Mouse (Mus musculus): Measurements from ENCODE around the gene C1qtnf9.

The C1qtnf9 gene

DNA sequence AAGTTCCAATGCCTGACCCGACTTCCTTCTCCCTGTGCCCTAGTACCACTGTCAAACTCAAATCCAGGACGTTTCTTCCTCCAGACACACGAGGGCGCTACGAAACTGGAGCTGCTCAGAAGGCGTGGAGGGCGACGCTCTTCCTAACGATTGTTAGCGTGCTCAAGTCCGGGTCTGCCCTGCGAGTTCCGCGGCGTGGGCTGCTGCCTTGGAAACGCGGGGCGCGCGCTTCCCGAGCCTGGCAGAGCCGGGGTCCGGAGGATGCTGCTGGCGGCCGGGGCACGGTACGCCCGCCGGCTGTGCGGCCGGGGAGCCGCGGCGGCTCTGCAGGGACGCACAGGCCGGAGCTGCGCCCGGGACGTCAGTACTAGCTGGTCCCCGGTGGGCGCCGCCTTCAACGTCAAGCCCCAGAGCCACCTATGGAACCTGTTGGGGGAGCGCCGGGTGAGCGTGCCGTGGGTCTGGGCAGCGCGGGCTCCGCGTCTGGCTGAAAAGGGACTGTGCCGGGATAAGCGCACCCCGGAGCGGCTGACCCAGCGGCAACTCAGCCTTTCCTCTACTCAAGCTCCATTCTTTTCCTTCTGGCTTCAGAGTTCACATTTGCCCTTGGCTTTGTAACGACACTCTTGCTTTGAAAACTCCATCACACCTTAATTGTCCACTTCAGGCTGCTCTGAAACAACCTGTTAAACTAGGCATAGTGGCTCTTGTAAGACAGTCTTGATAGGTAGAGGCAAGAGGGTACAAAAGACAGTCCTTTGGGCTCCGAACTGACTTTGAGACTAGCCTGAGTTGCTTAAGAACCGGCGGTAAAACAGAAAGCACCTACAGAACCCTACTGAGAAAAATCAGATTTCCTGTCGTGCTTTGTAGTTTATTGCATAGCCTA lies 16.7 kb downstream of the C1qtnf9 start, which contains the start of gene Mipep:
Mipep (plus strand) TSS at position 147 of the 889 bp plus-strand sequence.
- no peaks in the 10 kb centered on the region for H3K36me3 ChIP-seq (ENCODE audit: control insufficient read depth, insufficient read depth, low read length, poor library complexity, severe bottlenecking)
- H3K27me3 ChIP-seq (ENCODE audit: control insufficient read depth, insufficient read depth, low read length, poor library complexity, severe bottlenecking), result no peaks in the 10 kb centered on the region
- DNase-seq (ENCODE audit: low read depth, low spot score), result peak; percentile 92

DNA sequence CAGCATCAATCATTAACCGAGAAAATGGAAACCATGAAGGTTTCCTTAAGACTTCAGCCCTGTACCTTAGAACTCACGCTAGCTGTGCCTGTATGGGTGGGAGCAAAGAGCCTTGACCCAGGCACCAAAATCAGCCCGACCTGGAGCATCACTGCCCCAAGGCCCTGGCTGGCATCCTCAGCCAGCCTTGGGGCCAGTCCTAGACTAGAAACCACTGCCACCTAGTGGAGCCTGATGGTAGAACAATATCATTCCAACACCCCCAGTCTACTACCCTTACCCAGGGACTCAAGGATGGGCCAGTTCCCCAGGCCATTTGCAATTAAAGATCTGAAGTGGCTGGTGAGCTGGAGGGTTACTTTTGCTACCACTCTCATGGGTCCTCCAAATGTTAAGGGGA lies 22.2 kb downstream of the C1qtnf9 start:
- Histone ChIP-seq H3K27me3 (ENCODE audit: control insufficient read depth, insufficient read depth, low read length, poor library complexity, severe bottlenecking) (no peaks in the 10 kb centered on the region), H3K36me3 (ENCODE audit: control insufficient read depth, insufficient read depth, low read length, poor library complexity, severe bottlenecking) (peaks cover 2% of the 10 kb centered on the region)
- DNase-seq (ENCODE audit: low read depth, low spot score), result peak; percentile 78

DNA sequence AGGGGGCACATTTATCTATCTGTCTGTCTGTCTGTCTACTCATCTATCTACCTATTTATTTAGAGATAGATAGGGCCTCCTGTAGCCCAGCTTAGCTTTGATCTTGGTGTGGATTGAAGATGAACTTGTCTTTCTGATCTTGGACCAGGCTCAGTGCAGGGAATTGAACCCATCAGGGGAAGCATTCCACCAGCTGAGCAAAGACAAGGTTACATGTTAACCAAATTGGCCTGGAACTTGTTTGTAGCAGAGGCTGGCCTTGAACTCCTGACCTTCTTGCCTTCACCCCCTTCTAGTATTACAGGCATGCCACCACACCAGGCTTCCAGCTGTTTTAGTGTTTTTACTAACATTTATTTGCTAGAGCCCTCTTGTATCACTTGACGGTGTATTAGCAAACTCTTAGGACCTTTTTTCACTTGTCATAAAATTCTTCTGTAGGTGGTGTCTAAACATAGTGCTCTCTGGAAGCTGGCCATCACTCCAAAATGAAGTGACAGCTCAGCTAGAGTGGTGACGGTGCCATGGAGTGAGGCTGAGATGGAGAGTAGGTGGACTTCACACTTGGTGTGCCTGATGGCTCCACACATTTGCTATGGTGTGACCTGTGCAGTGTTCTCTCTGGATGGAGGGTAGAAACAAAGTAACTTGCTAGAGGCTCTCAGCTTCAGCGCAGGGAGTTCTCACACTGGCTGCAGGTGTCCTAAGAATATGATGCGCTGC lies 28.8 kb downstream of the C1qtnf9 start:
- Histone ChIP-seq H3K36me3 (ENCODE audit: control insufficient read depth, insufficient read depth, low read length, poor library complexity, severe bottlenecking) (peaks cover 1% of the 10 kb centered on the region; the same call in 1 of the 2 replicates), H3K27me3 (ENCODE audit: control insufficient read depth, insufficient read depth, low read length, poor library complexity, severe bottlenecking) (no peaks in the 10 kb centered on the region)
- DNase-seq (ENCODE audit: low read depth, low spot score), result no peak

DNA sequence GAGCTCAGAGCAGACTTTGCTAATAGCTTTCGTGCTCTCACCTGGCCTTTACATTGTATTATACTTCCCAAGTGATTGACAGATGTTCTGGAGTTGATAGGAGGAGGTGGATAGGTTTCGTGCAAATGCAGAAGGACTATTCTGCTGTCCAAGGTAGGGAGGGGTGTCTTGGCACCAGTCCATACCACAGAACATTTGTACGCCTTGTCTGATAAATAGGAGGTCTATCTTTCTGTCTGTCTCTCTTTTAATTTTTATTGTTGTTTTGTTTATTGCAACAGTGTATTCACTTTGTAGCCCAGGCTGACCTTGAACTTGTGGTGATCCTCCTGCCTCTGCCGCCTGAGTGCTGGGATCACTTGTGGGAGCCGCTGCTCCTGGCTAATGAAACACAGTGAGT lies 29.7 kb downstream of the C1qtnf9 start:
- peaks cover 3% of the 10 kb centered on the region; the same call in 1 of the 2 replicates for H3K36me3 ChIP-seq (ENCODE audit: control insufficient read depth, insufficient read depth, low read length, poor library complexity, severe bottlenecking)
- no peak for DNase-seq (ENCODE audit: low read depth, low spot score)
- H3K27me3 ChIP-seq (ENCODE audit: control insufficient read depth, insufficient read depth, low read length, poor library complexity, severe bottlenecking), result no peaks in the 10 kb centered on the region

DNA sequence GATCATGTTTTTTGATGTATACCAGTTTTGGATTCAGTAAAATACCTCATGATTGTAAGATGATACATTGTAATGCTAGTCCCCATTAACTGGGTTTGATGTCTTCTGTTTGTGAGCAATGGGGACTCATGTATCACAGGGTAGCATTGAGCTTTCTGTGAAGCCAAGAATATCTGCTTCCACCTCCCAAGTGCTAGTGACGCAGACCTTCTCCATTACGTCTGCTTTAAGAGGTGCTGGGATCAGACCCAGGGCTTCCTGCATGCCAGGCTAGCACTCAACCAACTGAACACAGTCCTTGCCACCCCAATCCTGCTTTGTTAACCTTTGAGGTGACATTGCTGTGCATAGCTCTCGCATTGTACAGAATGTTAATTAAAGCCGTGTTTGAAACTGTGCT lies 30.8 kb downstream of the C1qtnf9 start:
- H3K36me3 ChIP-seq (ENCODE audit: control insufficient read depth, insufficient read depth, low read length, poor library complexity, severe bottlenecking), result peaks cover 3% of the 10 kb centered on the region; the same call in 1 of the 2 replicates
- DNase-seq (ENCODE audit: low read depth, low spot score), result no peak
- no peaks in the 10 kb centered on the region for H3K27me3 ChIP-seq (ENCODE audit: control insufficient read depth, insufficient read depth, low read length, poor library complexity, severe bottlenecking)

DNA sequence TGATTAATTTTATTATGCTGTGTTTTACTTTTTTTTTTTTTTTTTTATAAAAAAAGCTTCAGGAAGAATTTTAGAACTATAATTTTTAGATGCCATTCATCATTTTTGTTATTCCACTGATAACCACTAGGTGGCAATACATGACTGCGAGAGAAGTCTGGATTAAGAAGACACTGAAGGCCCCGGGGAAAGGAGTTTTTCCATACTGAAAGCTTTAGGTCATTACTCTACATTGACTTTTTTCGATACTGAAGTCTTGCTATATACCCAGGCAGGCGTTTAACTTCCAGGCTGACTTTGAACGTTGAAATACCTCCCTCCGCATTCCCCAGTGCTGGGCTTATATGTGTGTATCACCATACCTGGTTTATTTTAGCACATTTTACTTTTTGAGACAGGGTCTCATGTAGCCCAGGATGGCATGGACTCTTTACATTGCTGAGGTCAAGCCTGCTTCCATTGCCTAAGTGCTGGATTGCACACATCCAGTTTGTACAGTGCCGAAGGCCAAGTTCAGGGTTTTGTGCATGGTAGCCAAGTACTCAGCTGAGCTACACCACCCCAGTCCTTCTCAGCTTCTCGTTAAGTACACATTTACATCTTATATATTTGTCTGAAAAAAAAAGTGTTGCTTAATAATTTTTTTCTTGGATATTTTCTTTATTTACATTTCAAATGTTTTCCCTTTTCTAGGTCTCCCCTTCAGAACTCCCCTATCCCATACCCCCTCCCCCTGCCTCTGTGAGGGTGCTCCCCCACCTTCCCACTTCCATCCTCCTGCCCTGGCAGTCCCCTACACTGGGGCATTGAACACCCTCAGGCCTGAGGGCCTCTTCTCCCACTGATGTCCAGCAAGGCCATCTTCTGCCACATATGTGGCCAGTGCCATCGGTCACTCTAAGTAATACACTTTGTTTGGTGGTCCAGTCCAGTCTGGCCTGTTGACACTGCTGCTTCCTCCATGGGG lies 32.1 kb downstream of the C1qtnf9 start:
- DNase-seq (ENCODE audit: low read depth, low spot score), result peak; percentile 71
- Histone ChIP-seq H3K36me3 (ENCODE audit: control insufficient read depth, insufficient read depth, low read length, poor library complexity, severe bottlenecking) (peaks cover 3% of the 10 kb centered on the region; the same call in 1 of the 2 replicates), H3K27me3 (ENCODE audit: control insufficient read depth, insufficient read depth, low read length, poor library complexity, severe bottlenecking) (no peaks in the 10 kb centered on the region)

DNA sequence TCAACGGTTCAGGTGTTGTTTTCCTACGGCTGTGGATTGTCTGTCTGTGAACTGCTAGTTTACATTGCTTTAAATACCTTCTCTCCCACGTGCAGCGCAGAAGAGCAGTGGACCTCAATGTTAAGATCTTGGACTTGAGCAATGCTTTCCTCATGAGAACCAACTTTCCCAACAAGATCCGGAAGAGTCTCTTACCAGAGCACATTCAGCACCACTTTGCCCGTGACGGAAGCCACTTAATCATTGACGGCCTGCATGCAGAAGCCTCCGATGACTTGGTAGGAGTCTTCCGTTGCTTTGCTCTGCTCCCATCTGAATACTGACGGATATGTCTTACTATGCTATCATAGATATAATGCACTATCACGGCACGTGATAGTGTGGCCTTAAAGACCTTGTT lies 34.1 kb downstream of the C1qtnf9 start:
- 0 out of 2 replicates have a peak, but pooled peaks cover 2% of the 10 kb centered on the region for H3K36me3 ChIP-seq (ENCODE audit: control insufficient read depth, insufficient read depth, low read length, poor library complexity, severe bottlenecking)
- DNase-seq (ENCODE audit: low read depth, low spot score), result no peak

DNA sequence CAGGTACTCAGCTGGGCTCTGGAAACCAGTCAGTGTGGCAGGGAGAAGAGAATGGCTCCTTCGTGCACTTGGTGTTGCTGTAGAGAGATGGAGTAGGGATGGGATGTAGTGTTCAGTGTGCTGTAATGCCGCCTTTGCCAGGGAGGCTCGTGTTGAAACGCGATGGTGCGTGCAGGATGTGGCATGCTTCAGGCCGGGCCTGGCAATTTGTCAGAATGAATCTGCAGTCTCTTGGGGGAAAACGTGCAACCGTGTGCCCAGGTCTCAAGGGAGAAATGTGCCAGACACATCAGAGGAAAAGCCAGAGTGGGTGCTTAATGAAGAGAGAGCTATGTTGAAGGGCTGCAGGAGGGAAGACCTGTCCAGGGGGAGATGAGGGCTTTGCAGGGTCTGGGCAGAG lies 37.0 kb downstream of the C1qtnf9 start:
- peaks cover 2% of the 10 kb centered on the region; the same call in 1 of the 2 replicates for H3K36me3 ChIP-seq (ENCODE audit: control insufficient read depth, insufficient read depth, low read length, poor library complexity, severe bottlenecking)
- H3K27me3 ChIP-seq (ENCODE audit: control insufficient read depth, insufficient read depth, low read length, poor library complexity, severe bottlenecking), result no peaks in the 10 kb centered on the region
- no peak for DNase-seq (ENCODE audit: low read depth, low spot score)

More for the DNA sequence above, 34.1 kb downstream of the C1qtnf9 start:
- no peaks in the 10 kb centered on the region for H3K27me3 ChIP-seq (ENCODE audit: control insufficient read depth, insufficient read depth, low read length, poor library complexity, severe bottlenecking)

DNA sequence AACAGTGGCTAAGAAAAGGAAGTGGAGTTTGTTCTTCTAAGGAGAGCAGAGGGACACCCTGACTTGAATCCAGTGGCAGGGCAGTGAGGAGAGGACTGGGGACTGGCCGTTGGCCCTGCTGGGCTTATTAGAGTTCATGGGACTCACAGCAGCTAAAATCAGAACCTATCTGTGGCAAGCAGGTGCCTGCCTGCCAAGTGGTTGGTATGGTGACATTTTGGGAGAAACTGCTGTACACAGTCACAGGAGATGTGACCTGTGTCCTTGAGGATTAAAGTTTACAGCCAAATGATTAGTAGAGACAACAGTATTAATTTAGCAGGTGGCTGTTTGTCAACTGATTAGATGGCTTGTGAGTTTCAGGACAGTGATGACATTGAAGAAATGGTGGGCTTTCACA lies 37.9 kb downstream of the C1qtnf9 start:
- no peaks in the 10 kb centered on the region for H3K27me3 ChIP-seq (ENCODE audit: control insufficient read depth, insufficient read depth, low read length, poor library complexity, severe bottlenecking)
- DNase-seq (ENCODE audit: low read depth, low spot score), result no peak
- peaks cover 2% of the 10 kb centered on the region; the same call in 1 of the 2 replicates for H3K36me3 ChIP-seq (ENCODE audit: control insufficient read depth, insufficient read depth, low read length, poor library complexity, severe bottlenecking)

DNA sequence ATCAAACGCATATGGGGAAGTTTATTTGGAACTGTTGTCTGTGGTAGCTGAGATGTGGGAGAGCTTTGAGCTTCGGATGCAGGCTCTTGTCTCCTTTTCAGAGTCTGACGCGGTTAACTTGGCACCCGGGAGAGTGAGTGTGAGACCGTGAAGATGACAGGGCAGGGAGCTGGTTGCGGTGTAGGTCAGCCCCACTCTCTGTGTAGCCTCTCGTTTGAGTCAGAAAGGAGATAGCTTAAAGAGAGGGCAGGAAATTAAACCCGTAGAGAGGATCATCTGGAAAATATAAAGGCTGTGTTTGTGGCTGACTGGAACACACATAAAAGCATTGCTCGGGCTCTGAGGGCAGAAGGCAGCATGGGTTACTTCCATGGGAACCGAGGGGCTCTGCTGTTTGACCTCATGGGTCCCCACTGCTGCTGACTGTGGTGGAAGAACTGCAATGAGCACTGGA lies 39.0 kb downstream of the C1qtnf9 start:
- no peak for DNase-seq (ENCODE audit: low read depth, low spot score)
- Histone ChIP-seq H3K27me3 (ENCODE audit: control insufficient read depth, insufficient read depth, low read length, poor library complexity, severe bottlenecking) (no peaks in the 10 kb centered on the region), H3K36me3 (ENCODE audit: control insufficient read depth, insufficient read depth, low read length, poor library complexity, severe bottlenecking) (peaks cover 2% of the 10 kb centered on the region)

DNA sequence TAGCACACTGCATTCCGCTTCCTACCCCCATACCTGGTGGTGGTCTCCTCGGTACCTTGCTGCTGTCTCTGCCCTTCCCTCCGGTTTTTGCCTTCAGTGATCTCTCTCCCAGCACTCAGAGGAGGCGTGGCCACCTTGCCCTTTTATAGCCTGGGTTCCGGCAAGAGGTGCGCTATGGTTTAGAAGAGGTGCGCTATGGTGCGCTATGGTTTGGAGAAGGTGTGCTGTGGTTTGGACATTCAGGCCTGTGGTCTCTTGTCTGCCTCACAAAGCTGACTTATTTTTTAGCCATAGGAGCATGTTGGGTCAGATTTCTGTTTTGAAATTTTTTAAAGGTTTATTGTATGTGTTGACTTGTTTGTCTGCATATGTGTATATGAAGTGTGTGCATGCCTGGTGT lies 41.9 kb downstream of the C1qtnf9 start:
- H3K36me3 ChIP-seq (ENCODE audit: control insufficient read depth, insufficient read depth, low read length, poor library complexity, severe bottlenecking), result no peaks in the 10 kb centered on the region; the same call in none of the 2 replicates
- no peak for DNase-seq (ENCODE audit: low read depth, low spot score)
- no peaks in the 10 kb centered on the region for H3K27me3 ChIP-seq (ENCODE audit: control insufficient read depth, insufficient read depth, low read length, poor library complexity, severe bottlenecking)

DNA sequence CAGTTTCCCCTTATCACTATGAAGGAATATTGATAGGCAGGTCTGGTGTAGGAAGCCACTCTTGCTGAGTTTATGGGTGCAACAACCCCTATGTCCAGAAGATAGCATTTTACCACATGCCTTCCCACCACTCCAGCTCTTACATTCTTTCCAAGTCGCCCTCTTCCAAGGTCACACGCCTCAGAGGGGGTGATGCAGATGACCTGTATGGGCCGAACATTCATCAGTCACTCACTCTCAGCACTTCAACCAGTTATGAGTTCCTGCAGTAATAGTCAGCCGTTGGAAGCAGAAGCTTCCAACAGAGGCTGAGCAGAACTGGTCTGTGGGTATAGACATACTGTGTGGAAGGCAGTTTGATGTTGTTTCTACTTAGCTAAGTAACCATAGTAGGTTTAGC lies 43.6 kb downstream of the C1qtnf9 start:
- DNase-seq (ENCODE audit: low read depth, low spot score), result no peak
- peaks cover 2% of the 10 kb centered on the region for H3K36me3 ChIP-seq (ENCODE audit: control insufficient read depth, insufficient read depth, low read length, poor library complexity, severe bottlenecking)
- no peaks in the 10 kb centered on the region for H3K27me3 ChIP-seq (ENCODE audit: control insufficient read depth, insufficient read depth, low read length, poor library complexity, severe bottlenecking)

DNA sequence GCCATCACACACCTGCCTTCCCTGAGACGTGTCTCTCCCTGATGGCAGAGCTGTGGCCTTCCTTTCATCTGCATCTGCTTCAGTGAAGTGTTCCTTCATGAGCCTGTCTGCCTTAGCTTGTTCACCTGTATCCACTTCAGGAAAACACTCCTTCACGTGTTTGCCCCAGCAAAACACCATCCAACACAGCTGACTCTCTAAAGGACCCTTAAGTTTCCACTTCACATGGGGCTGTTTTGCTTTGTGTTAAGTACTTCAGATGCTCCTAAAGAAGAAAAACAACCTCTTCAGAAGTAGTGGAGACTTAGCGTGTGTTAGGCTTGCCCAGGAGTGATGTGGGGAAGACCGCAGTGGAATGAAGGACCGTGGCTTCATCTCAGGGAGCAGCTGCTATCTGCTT lies 47.2 kb downstream of the C1qtnf9 start:
- H3K27me3 ChIP-seq (ENCODE audit: control insufficient read depth, insufficient read depth, low read length, poor library complexity, severe bottlenecking), result no peaks in the 10 kb centered on the region
- no peak for DNase-seq (ENCODE audit: low read depth, low spot score)
- peaks cover 2% of the 10 kb centered on the region; the same call in 1 of the 2 replicates for H3K36me3 ChIP-seq (ENCODE audit: control insufficient read depth, insufficient read depth, low read length, poor library complexity, severe bottlenecking)

DNA sequence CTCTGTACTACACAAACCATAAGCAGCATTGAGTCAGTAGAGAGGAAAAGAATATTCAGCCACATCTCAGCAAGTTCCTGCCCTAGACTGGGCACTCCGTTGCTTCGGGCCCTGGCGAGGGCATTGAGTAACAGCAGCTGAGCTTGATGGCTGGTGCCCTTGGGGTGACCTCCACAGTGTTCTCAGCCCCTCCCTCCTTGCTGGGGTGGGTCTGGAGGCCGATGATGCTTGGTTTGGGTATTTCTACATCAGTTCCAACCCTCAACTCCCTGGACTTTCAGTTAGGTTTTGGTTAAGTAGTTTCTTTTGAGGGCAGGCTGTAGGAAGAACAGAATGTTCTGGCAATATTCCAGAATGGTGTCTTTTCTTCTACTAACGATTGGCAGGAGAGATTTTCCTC lies 50.1 kb downstream of the C1qtnf9 start:
- no peak for DNase-seq (ENCODE audit: low read depth, low spot score)
- H3K36me3 ChIP-seq (ENCODE audit: control insufficient read depth, insufficient read depth, low read length, poor library complexity, severe bottlenecking), result 0 out of 2 replicates have a peak, but pooled peaks cover 2% of the 10 kb centered on the region

More for the DNA sequence above, 50.1 kb downstream of the C1qtnf9 start:
- H3K27me3 ChIP-seq (ENCODE audit: control insufficient read depth, insufficient read depth, low read length, poor library complexity, severe bottlenecking), result no peaks in the 10 kb centered on the region

Measured in splenic B cell, adult 2 months (primary cell).